Comparison of ENCODE assay signal across 10 mouse cellular contexts in genomic region chr6:15987334-15987733, GRCm38 (mm10).
DNase-seq lines count a peak whose midpoint lies in the region; ATAC-seq lines count a peak whose summit lies in the region.
"Had no signal": no experiment of that assay in that cellular context is flagged by ENCODE, and none has a peak within 500 bp of the region (broad histone marks: within the 10 kb centered on the region; RNA-seq: fewer than 3 reads in every experiment).

No protein-coding gene starts in this region.

- peak; percentile 6 for DNase-seq in embryo, embryonic 10.5 days (ENCODE audit: low spot score)
- DNase-seq in embryo, embryonic 10 days (ENCODE audit: low spot score) = no peak
- peak; percentile 43 for DNase-seq in limb, embryonic 11.5 days (ENCODE audit: low spot score)
- no peak for DNase-seq in limb, embryonic 10.5 days (ENCODE audit: low spot score)
- DNase-seq in embryo, embryonic 11.5 days (ENCODE audit: low read depth, low spot score) = peak; percentile 11
- no peak for DNase-seq in liver, embryonic 11.5 days (ENCODE audit: low spot score)
- DNase-seq: heart, postnatal 36 days had no signal

- peak; percentile 60; the same call in 1 of the 2 replicates for ATAC-seq in limb, embryonic 11.5 days (ENCODE audit: insufficient number of reproducible peaks, low FRiP score, low TSS enrichment, low read depth)
- peak; percentile 63; the same call in 1 of the 2 replicates for ATAC-seq in neural tube, embryonic 15.5 days (ENCODE audit: low FRiP score)
- ATAC-seq in heart, embryonic 12.5 days (ENCODE audit: insufficient number of reproducible peaks, low FRiP score) = no peak
- ATAC-seq in liver, embryonic 11.5 days (replicated peaks; ENCODE audit: low FRiP score) = no peak

- no peak overlapping the region for H3K4me2 ChIP-seq in limb, embryonic 11.5 days (ENCODE audit: low read depth, severe bottlenecking)
- H3K4me2 ChIP-seq in neural tube, embryonic 15.5 days = 0 out of 2 replicates have a peak overlapping the region, but pooled peaks have one; percentile 4
- no peak overlapping the region for H3K4me2 ChIP-seq in heart, embryonic 12.5 days
- no peak overlapping the region for H3K4me2 ChIP-seq in liver, embryonic 11.5 days

- H3K9me3 ChIP-seq in limb, embryonic 11.5 days (ENCODE audit: control insufficient read depth, low read length) = no peaks in the 10 kb centered on the region
- no peaks in the 10 kb centered on the region for H3K9me3 ChIP-seq in limb, embryonic 10.5 days (replicated peaks)
- no peaks in the 10 kb centered on the region for H3K9me3 ChIP-seq in neural tube, embryonic 15.5 days (replicated peaks)
- no peaks in the 10 kb centered on the region for H3K9me3 ChIP-seq in heart, embryonic 12.5 days (replicated peaks)
- H3K9me3 ChIP-seq in liver, embryonic 11.5 days (ENCODE audit: control insufficient read depth, low read length) = no peaks in the 10 kb centered on the region

- no peak overlapping the region for H3K4me3 ChIP-seq in limb, embryonic 11.5 days (ENCODE audit: low read depth, low read length)
- no peak overlapping the region for H3K4me3 ChIP-seq in limb, embryonic 10.5 days
- H3K4me3 ChIP-seq in neural tube, embryonic 15.5 days (replicated peaks) = no peak overlapping the region
- no peak overlapping the region for H3K4me3 ChIP-seq in heart, embryonic 12.5 days
- H3K4me3 ChIP-seq in liver, embryonic 11.5 days (ENCODE audit: low read depth, low read length) = no peak overlapping the region
- H3K4me3 ChIP-seq: erythroblast, embryonic 14.5 days had no signal

- no peak overlapping the region for H3K27ac ChIP-seq in limb, embryonic 11.5 days (replicated peaks; ENCODE audit: low read depth, low read length)
- H3K27ac ChIP-seq in limb, embryonic 10.5 days = no peak overlapping the region
- H3K27ac ChIP-seq in neural tube, embryonic 15.5 days (replicated peaks) = no peak overlapping the region
- H3K27ac ChIP-seq in heart, embryonic 12.5 days (ENCODE audit: poor library complexity, severe bottlenecking) = no peak overlapping the region
- H3K27ac ChIP-seq in liver, embryonic 11.5 days (ENCODE audit: low read depth, low read length) = no peak overlapping the region

- H3K36me3 ChIP-seq in limb, embryonic 11.5 days (ENCODE audit: control insufficient read depth, insufficient read depth, low read length) = no peaks in the 10 kb centered on the region
- H3K36me3 ChIP-seq in limb, embryonic 10.5 days = no peaks in the 10 kb centered on the region
- H3K36me3 ChIP-seq in neural tube, embryonic 15.5 days = no peaks in the 10 kb centered on the region
- no peaks in the 10 kb centered on the region for H3K36me3 ChIP-seq in heart, embryonic 12.5 days
- H3K36me3 ChIP-seq in liver, embryonic 11.5 days (ENCODE audit: control insufficient read depth, insufficient read depth, low read length) = no peaks in the 10 kb centered on the region

- H3K4me1 ChIP-seq in limb, embryonic 11.5 days (ENCODE audit: control insufficient read depth, insufficient read depth, low read length) = no peaks in the 10 kb centered on the region
- no peaks in the 10 kb centered on the region for H3K4me1 ChIP-seq in limb, embryonic 10.5 days
- 0 out of 2 replicates have a peak, but pooled peaks cover 3% of the 10 kb centered on the region for H3K4me1 ChIP-seq in neural tube, embryonic 15.5 days
- H3K4me1 ChIP-seq in heart, embryonic 12.5 days (replicated peaks) = no peaks in the 10 kb centered on the region
- no peaks in the 10 kb centered on the region for H3K4me1 ChIP-seq in liver, embryonic 11.5 days (replicated peaks; ENCODE audit: control insufficient read depth, insufficient read depth, low read length)

- H3K27me3 ChIP-seq in limb, embryonic 11.5 days (ENCODE audit: control insufficient read depth, insufficient read depth, low read length) = no peaks in the 10 kb centered on the region
- H3K27me3 ChIP-seq in limb, embryonic 10.5 days (ENCODE audit: low read depth, poor library complexity, severe bottlenecking) = no peaks in the 10 kb centered on the region
- no peaks in the 10 kb centered on the region for H3K27me3 ChIP-seq in neural tube, embryonic 15.5 days (replicated peaks)
- no peaks in the 10 kb centered on the region for H3K27me3 ChIP-seq in heart, embryonic 12.5 days (replicated peaks)
- H3K27me3 ChIP-seq in liver, embryonic 11.5 days (replicated peaks; ENCODE audit: control insufficient read depth, insufficient read depth, low read length) = no peaks in the 10 kb centered on the region

- no peak overlapping the region for H3K9ac ChIP-seq in limb, embryonic 11.5 days (ENCODE audit: low read length)
- H3K9ac ChIP-seq in neural tube, embryonic 15.5 days (replicated peaks) = no peak overlapping the region
- no peak overlapping the region for H3K9ac ChIP-seq in heart, embryonic 12.5 days
- H3K9ac ChIP-seq in liver, embryonic 11.5 days (ENCODE audit: low read depth, low read length) = no peak overlapping the region

- 23% methylated on average over 5 of the region's 5 CpGs for WGBS in limb, embryonic 11.5 days
- 50% methylated on average over 5 of the region's 5 CpGs for WGBS in limb, embryonic 10.5 days
- WGBS in neural tube, embryonic 15.5 days = 22% methylated on average over 5 of the region's 5 CpGs
- WGBS in heart, embryonic 12.5 days = 37% methylated on average over 5 of the region's 5 CpGs
- 52% methylated on average over 5 of the region's 5 CpGs for WGBS in liver, embryonic 11.5 days

Comparison
In these comparisons a context has a peak if more than half of its experiments do, and no peak if none do; other contexts are left out.
1. DNase-seq: peak in embryo, embryonic 10.5 days (single experiment), limb, embryonic 11.5 days (single experiment) and embryo, embryonic 11.5 days (single experiment); none in embryo, embryonic 10 days (single experiment), limb, embryonic 10.5 days (single experiment) and liver, embryonic 11.5 days (single experiment).
2. ATAC-seq: peak in limb, embryonic 11.5 days (single experiment) and neural tube, embryonic 15.5 days (single experiment); none in heart, embryonic 12.5 days (single experiment) and liver, embryonic 11.5 days (single experiment).